7 mouse cellular contexts compared by ENCODE assay signal in the genomic region with DNA sequence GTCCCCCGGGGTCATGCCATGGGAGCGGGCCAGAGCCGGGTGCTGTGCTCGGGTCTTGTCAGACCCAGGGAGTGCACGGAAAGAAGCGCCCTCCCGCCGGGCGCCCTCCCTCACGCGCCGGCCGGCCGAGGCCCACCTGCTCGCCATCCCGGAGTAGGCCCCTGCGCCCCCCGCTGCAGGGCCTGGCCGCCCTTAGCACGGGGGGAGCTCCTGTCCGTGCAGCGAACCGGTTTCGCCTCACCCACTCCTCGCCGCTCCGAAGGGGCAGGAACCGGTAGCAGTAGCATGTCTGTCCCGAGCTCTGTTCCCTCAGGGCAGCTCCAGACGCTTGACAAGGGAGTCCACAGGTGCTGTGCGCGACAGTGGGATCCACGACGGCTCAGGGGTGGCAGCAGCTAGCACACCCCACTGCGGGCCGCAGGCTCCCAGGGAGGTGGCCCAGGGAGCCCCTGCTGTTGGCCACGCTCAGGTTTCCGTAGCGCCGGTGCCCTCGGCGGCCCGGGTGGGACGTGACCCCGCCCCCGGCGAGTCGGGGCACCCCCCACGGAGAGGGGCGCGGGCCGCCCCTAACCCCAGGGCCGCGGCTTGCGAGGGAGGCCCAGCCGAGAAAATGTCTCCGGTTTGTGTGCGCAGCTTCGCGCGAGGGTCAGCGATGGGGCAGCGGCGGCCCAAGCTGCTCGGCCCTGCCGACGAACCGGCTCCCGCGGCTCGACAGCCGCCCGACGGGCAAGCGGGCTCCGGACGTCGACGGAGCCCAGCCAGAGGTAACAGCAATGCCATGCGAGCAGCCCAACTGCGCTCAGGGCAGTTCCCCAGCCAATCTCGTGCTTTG. TPM values are rescaled to one million over a fixed set of nuclear protein-coding genes. Genes with fewer than 3 reads are reported as not detected.
DNase-seq lines count a peak whose midpoint lies in the region; ATAC-seq and TF ChIP-seq lines count a peak whose summit lies in the region.

A gene (minus strand): TSS at position 488 of the 832 bp plus-strand sequence.

- no peak for TF ChIP-seq EP300 in heart, adult 2 months (IDR thresholded peaks at IDR 0.05; ENCODE audit: insufficient read depth, low read depth, low read length)

- peaks cover 12% of the 10 kb centered on the region for H3K4me1 ChIP-seq in embryonic facial prominence, embryonic 14.5 days (ENCODE audit: control insufficient read depth, insufficient read depth, low read length)
- H3K4me1 ChIP-seq in heart, adult 2 months (ENCODE audit: control insufficient read depth, insufficient read depth, low read length), result peaks cover 6% of the 10 kb centered on the region
- H3K4me1 ChIP-seq in kidney, adult 2 months (ENCODE audit: control insufficient read depth, insufficient read depth, low read length), result 0 out of 2 replicates have a peak, but pooled peaks cover 2% of the 10 kb centered on the region
- peaks cover 20% of the 10 kb centered on the region for H3K4me1 ChIP-seq in limb, embryonic 13.5 days
- peaks cover 26% of the 10 kb centered on the region for H3K4me1 ChIP-seq in midbrain, embryonic 14.5 days (ENCODE audit: control insufficient read depth, insufficient read depth, low read length)

- H3K79me2 ChIP-seq in heart, adult 2 months (replicated peaks; ENCODE audit: control insufficient read depth, insufficient read depth, low read length), result no peaks in the 10 kb centered on the region; the same call in 1 of the 2 replicates

- no peaks in the 10 kb centered on the region for H3K9me3 ChIP-seq in embryonic facial prominence, embryonic 14.5 days (ENCODE audit: control insufficient read depth, low read length)
- H3K9me3 ChIP-seq in limb, embryonic 13.5 days, result no peaks in the 10 kb centered on the region
- H3K9me3 ChIP-seq in midbrain, embryonic 14.5 days (ENCODE audit: control insufficient read depth, low read length), result no peaks in the 10 kb centered on the region

- no peaks in the 10 kb centered on the region for H3K27me3 ChIP-seq in embryonic facial prominence, embryonic 14.5 days (replicated peaks; ENCODE audit: control insufficient read depth, insufficient read depth, low read length)
- H3K27me3 ChIP-seq in heart, adult 2 months (ENCODE audit: control insufficient read depth, insufficient read depth, low read length), result no peaks in the 10 kb centered on the region
- H3K27me3 ChIP-seq in kidney, adult 2 months (replicated peaks; ENCODE audit: control insufficient read depth, insufficient read depth, low read length), result no peaks in the 10 kb centered on the region
- no peaks in the 10 kb centered on the region for H3K27me3 ChIP-seq in limb, embryonic 13.5 days
- H3K27me3 ChIP-seq in midbrain, embryonic 14.5 days (ENCODE audit: control insufficient read depth, insufficient read depth, low read length), result no peaks in the 10 kb centered on the region

- intact Hi-C loops in heart, adult 2 months (cut with DNase I), result loop anchor here (2.0 to 5.0 kb wide), 2 partner anchors 65 to 874 kb away; a partner anchor contains a TSS

- peak; percentile 7 for ATAC-seq in embryonic facial prominence, embryonic 14.5 days (ENCODE audit: low read depth)
- ATAC-seq in limb, embryonic 13.5 days (ENCODE audit: low FRiP score, low read depth), result peak; percentile 10
- ATAC-seq in midbrain, embryonic 14.5 days (ENCODE audit: low FRiP score, low TSS enrichment), result peak; percentile 67

- no peak; the same call in 1 of the 2 replicates for TF ChIP-seq POLR2A in heart, adult 2 months (IDR thresholded peaks at IDR 0.05; ENCODE audit: insufficient read depth, low read depth, low read length)
- no peak for TF ChIP-seq POLR2A in kidney, adult 2 months (IDR thresholded peaks at IDR 0.05; ENCODE audit: low read depth, low read length)

- H3K9ac ChIP-seq in embryonic facial prominence, embryonic 14.5 days (ENCODE audit: low read depth, low read length), result peak within 1 kb of the TSS; percentile 99
- peak within 1 kb of the TSS; percentile 74 for H3K9ac ChIP-seq in heart, adult 2 months (ENCODE audit: low read depth, low read length)
- H3K9ac ChIP-seq in limb, embryonic 13.5 days, result peak within 1 kb of the TSS; percentile 86
- peak within 1 kb of the TSS; percentile 73 for H3K9ac ChIP-seq in midbrain, embryonic 14.5 days (replicated peaks; ENCODE audit: low read length)

- H3K4me2 ChIP-seq in embryonic facial prominence, embryonic 14.5 days (ENCODE audit: low read depth, low read length), result peak within 1 kb of the TSS; percentile 72
- H3K4me2 ChIP-seq in limb, embryonic 13.5 days (replicated peaks), result peak within 1 kb of the TSS; percentile 82
- peak within 1 kb of the TSS; percentile 90 for H3K4me2 ChIP-seq in midbrain, embryonic 14.5 days (ENCODE audit: low read length)

- H3K27ac ChIP-seq in embryonic facial prominence, embryonic 14.5 days (replicated peaks; ENCODE audit: low read depth, low read length), result peak within 1 kb of the TSS; percentile 90
- H3K27ac ChIP-seq in heart, adult 2 months, result peak within 1 kb of the TSS; percentile 92
- peak within 1 kb of the TSS; percentile 40 for H3K27ac ChIP-seq in kidney, adult 2 months (ENCODE audit: insufficient read depth, low read depth, low read length)
- H3K27ac ChIP-seq in limb, embryonic 13.5 days, result peak within 1 kb of the TSS; percentile 90
- peak within 1 kb of the TSS; percentile 91 for H3K27ac ChIP-seq in midbrain, embryonic 14.5 days (replicated peaks; ENCODE audit: low read depth, low read length)

- H3K36me3 ChIP-seq in embryonic facial prominence, embryonic 14.5 days (ENCODE audit: control insufficient read depth, insufficient read depth, low read length), result peaks cover 7% of the 10 kb centered on the region; the same call in 1 of the 2 replicates
- H3K36me3 ChIP-seq in heart, adult 2 months (ENCODE audit: control insufficient read depth, insufficient read depth, low read length), result peaks cover 14% of the 10 kb centered on the region
- H3K36me3 ChIP-seq in kidney, adult 2 months (ENCODE audit: control insufficient read depth, insufficient read depth, low read length), result peaks cover under 1% of the 10 kb centered on the region; the same call in 1 of the 2 replicates
- no peaks in the 10 kb centered on the region; the same call in 1 of the 2 replicates for H3K36me3 ChIP-seq in limb, embryonic 13.5 days
- no peaks in the 10 kb centered on the region; the same call in 1 of the 2 replicates for H3K36me3 ChIP-seq in midbrain, embryonic 14.5 days (ENCODE audit: control insufficient read depth, insufficient read depth, low read length)

- no peak for TF ChIP-seq CTCF in heart, adult 2 months (IDR thresholded peaks at IDR 0.05)
- no peak for TF ChIP-seq CTCF in kidney, adult 2 months (conservative IDR thresholded peaks at IDR 0.05; ENCODE audit: insufficient read depth, insufficient read length, low read depth, low read length)

- H3K4me3 ChIP-seq in embryonic facial prominence, embryonic 14.5 days (ENCODE audit: low read depth, low read length), result peak within 1 kb of the TSS; percentile 100
- H3K4me3 ChIP-seq in heart, adult 2 months, result peak within 1 kb of the TSS; percentile 69
- H3K4me3 ChIP-seq in kidney, adult 2 months (ENCODE audit: insufficient read depth, low read depth, low read length), result peak within 1 kb of the TSS; percentile 85
- peak within 1 kb of the TSS; percentile 99 for H3K4me3 ChIP-seq in limb, embryonic 13.5 days
- H3K4me3 ChIP-seq in midbrain, embryonic 14.5 days (replicated peaks; ENCODE audit: low read depth, low read length), result peak within 1 kb of the TSS; percentile 99

- peak; percentile 54 for DNase-seq in adrenal gland, postnatal 25 days
- DNase-seq in embryonic facial prominence, embryonic 14.5 days (ENCODE audit: low spot score), result peak; percentile 54
- peak; percentile 75 to 79 for DNase-seq in heart, adult 2 months
- DNase-seq in kidney, adult 2 months, result peak; percentile 61
- peak; percentile 73 for DNase-seq in midbrain, embryonic 14.5 days
- DNase-seq in spleen, postnatal 10 days (ENCODE audit: low spot score in 2 of 2), result peak; percentile 65 to 75

- under 1% methylated on average over 26 of the region's 82 CpGs for WGBS in embryonic facial prominence, embryonic 14.5 days
- 2% methylated on average over 82 of the region's 82 CpGs for WGBS in heart, adult 2 months
- WGBS in kidney, adult 2 months, result 2% methylated on average over 82 of the region's 82 CpGs
- WGBS in limb, embryonic 13.5 days, result 1% methylated on average over 79 of the region's 82 CpGs
- WGBS in midbrain, embryonic 14.5 days, result 1% methylated on average over 81 of the region's 82 CpGs

RNA-seq across cellular contexts. Expression of the gene that starts here (rescaled TPM):
- total RNA-seq in adrenal gland, postnatal 25 days (2021), result 116 and 131 TPM in 2 replicates
- polyA plus RNA-seq in embryonic facial prominence, embryonic 14.5 days (2014; fragmentation: Nextera tagmentation; extraction: Ambion mirVana), result 48.3 and 52.6 TPM in 2 replicates
- 10 to 100 TPM; 36.4 to 38.6 TPM for total RNA-seq in heart, adult 2 months (2021)
- polyA plus RNA-seq in heart, adult 2 months (2012; rRNA removed), result 49.7 and 82.9 TPM in 2 replicates
- 74.3 and 89.5 TPM in 2 replicates for polyA plus RNA-seq in kidney, adult 2 months (2012; rRNA removed)
- polyA plus RNA-seq in limb, embryonic 13.5 days (2015; fragmentation: Nextera tagmentation; extraction: Ambion mirVana), result 53.9 TPM in 2 replicates
- polyA plus RNA-seq in midbrain, embryonic 14.5 days (2014; fragmentation: Nextera tagmentation; extraction: Ambion mirVana), result 29.2 and 43.9 TPM in 2 replicates

Comparison
In these comparisons a context has a peak if more than half of its experiments do, and no peak if none do; other contexts are left out.
1. Peak in every context shown above with its lines: DNase-seq, ATAC-seq, H3K4me3 ChIP-seq and H3K27ac ChIP-seq.
2. ATAC-seq: peak in every context shown above with its lines; median percentile 67 in midbrain, embryonic 14.5 days; 10 in limb, embryonic 13.5 days; 7 in embryonic facial prominence, embryonic 14.5 days.
3. H3K27ac ChIP-seq: peak in every context shown above with its lines; median percentile 92 in heart, adult 2 months; 91 in midbrain, embryonic 14.5 days; 90 in embryonic facial prominence, embryonic 14.5 days; 90 in limb, embryonic 13.5 days; 40 in kidney, adult 2 months.